ENCODE assay signal across 22 mouse cellular contexts in the genomic region with DNA sequence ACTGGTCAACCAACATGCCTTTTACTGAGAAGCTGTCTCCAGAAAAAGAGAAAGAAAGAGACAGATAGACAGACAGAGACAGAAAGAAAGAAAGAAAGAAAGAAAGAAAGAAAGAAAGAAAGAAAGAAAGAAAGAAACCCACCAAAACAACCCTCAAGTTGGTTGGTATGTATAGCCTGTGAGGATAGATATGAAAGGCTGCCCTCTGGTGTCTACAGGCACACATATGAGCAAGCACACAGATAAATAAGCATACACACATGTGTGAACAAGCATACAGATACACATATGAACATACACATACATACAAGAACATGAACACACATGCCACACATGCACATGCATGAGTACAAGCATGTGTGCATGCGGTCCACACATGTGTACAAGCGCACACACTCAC.
DNase-seq lines count a peak whose midpoint lies in the region; ATAC-seq and TF ChIP-seq lines count a peak whose summit lies in the region.
"Had no signal": no experiment of that assay in that cellular context is flagged by ENCODE, and none has a peak within 500 bp of the region (broad histone marks: within the 10 kb centered on the region; RNA-seq: fewer than 3 reads in every experiment).

No protein-coding gene starts in this region.

- no peak overlapping the region for H3K4me2 ChIP-seq in forebrain, embryonic 14.5 days (ENCODE audit: low read length)
- no peak overlapping the region for H3K4me2 ChIP-seq in forebrain, embryonic 15.5 days (replicated peaks)
- no peak overlapping the region for H3K4me2 ChIP-seq in intestine, postnatal 0 days (replicated peaks; ENCODE audit: low read depth)
- no peak overlapping the region for H3K4me2 ChIP-seq in intestine, embryonic 16.5 days (ENCODE audit: low read depth, low read length)
- H3K4me2 ChIP-seq: heart, embryonic 12.5 days; hindbrain, embryonic 15.5 days; stomach, embryonic 15.5 days had no signal

- intact Hi-C loops in left cerebral cortex, adult 2 months (cut with DNase I), result no loop called here
- intact Hi-C loops in left cerebral cortex, postnatal 4 days (cut with DNase I), result no loop called here

- no peaks in the 10 kb centered on the region for H3K36me3 ChIP-seq in forebrain, embryonic 14.5 days (ENCODE audit: control insufficient read depth, insufficient read depth, low read length)
- H3K36me3 ChIP-seq in forebrain, embryonic 15.5 days, result no peaks in the 10 kb centered on the region
- H3K36me3 ChIP-seq in intestine, postnatal 0 days (ENCODE audit: control insufficient read depth, insufficient read depth), result no peaks in the 10 kb centered on the region
- no peaks in the 10 kb centered on the region for H3K36me3 ChIP-seq in intestine, embryonic 16.5 days (ENCODE audit: control insufficient read depth, insufficient read depth, low read length)
- H3K36me3 ChIP-seq: forebrain, embryonic 10.5 days; G1E; heart, embryonic 12.5 days; hindbrain, embryonic 15.5 days; limb, embryonic 10.5 days; stomach, embryonic 15.5 days had no signal

- ATAC-seq in forebrain, embryonic 14.5 days, result no peak
- no peak for ATAC-seq in forebrain, embryonic 15.5 days (replicated peaks)
- ATAC-seq in intestine, postnatal 0 days, result no peak
- no peak for ATAC-seq in intestine, embryonic 16.5 days
- ATAC-seq: midbrain, embryonic 16.5 days had no signal

- H3K27ac ChIP-seq in forebrain, embryonic 14.5 days (ENCODE audit: low read depth, low read length), result no peak overlapping the region
- H3K27ac ChIP-seq in forebrain, embryonic 15.5 days (replicated peaks), result no peak overlapping the region
- no peak overlapping the region for H3K27ac ChIP-seq in intestine, postnatal 0 days (ENCODE audit: low read depth, low read length)
- H3K27ac ChIP-seq in intestine, embryonic 16.5 days (ENCODE audit: low read length), result no peak overlapping the region
- no peak overlapping the region for H3K27ac ChIP-seq in left cerebral cortex, adult 2 months
- H3K27ac ChIP-seq: forebrain, embryonic 10.5 days; hindbrain, embryonic 15.5 days; limb, embryonic 10.5 days; stomach, embryonic 15.5 days had no signal

- H3K4me3 ChIP-seq in forebrain, embryonic 14.5 days (ENCODE audit: low read depth, low read length), result no peak overlapping the region
- H3K4me3 ChIP-seq in forebrain, embryonic 15.5 days, result no peak overlapping the region
- H3K4me3 ChIP-seq in intestine, postnatal 0 days (ENCODE audit: low read depth, low read length), result no peak overlapping the region
- H3K4me3 ChIP-seq in intestine, embryonic 16.5 days (ENCODE audit: low read length), result no peak overlapping the region
- no peak overlapping the region for H3K4me3 ChIP-seq in left cerebral cortex, adult 2 months
- H3K4me3 ChIP-seq: forebrain, embryonic 10.5 days; heart, embryonic 12.5 days; hindbrain, embryonic 15.5 days; limb, embryonic 10.5 days; stomach, embryonic 15.5 days had no signal

- H3K9me3 ChIP-seq in forebrain, embryonic 14.5 days (replicated peaks; ENCODE audit: control insufficient read depth, low read length), result no peaks in the 10 kb centered on the region
- no peaks in the 10 kb centered on the region for H3K9me3 ChIP-seq in forebrain, embryonic 15.5 days
- H3K9me3 ChIP-seq in intestine, postnatal 0 days (ENCODE audit: control insufficient read depth), result no peaks in the 10 kb centered on the region
- no peaks in the 10 kb centered on the region for H3K9me3 ChIP-seq in intestine, embryonic 16.5 days (ENCODE audit: control insufficient read depth, low read length)
- H3K9me3 ChIP-seq: hindbrain, embryonic 15.5 days; limb, embryonic 10.5 days; stomach, embryonic 15.5 days had no signal

- no peaks in the 10 kb centered on the region for H3K4me1 ChIP-seq in forebrain, embryonic 14.5 days (ENCODE audit: control insufficient read depth, insufficient read depth, low read length)
- H3K4me1 ChIP-seq in forebrain, embryonic 15.5 days, result no peaks in the 10 kb centered on the region
- H3K4me1 ChIP-seq in intestine, postnatal 0 days (replicated peaks; ENCODE audit: control insufficient read depth, insufficient read depth, low read length), result no peaks in the 10 kb centered on the region
- no peaks in the 10 kb centered on the region for H3K4me1 ChIP-seq in intestine, embryonic 16.5 days (ENCODE audit: control insufficient read depth, insufficient read depth, low read length)
- H3K4me1 ChIP-seq: forebrain, embryonic 10.5 days; heart, embryonic 12.5 days; hindbrain, embryonic 15.5 days; stomach, embryonic 15.5 days had no signal

- H3K9ac ChIP-seq in forebrain, embryonic 14.5 days (ENCODE audit: low read length), result no peak overlapping the region
- H3K9ac ChIP-seq in forebrain, embryonic 15.5 days (replicated peaks), result no peak overlapping the region
- no peak overlapping the region for H3K9ac ChIP-seq in intestine, postnatal 0 days (ENCODE audit: low read depth, low read length)
- H3K9ac ChIP-seq in intestine, embryonic 16.5 days (ENCODE audit: low read depth, low read length), result no peak overlapping the region
- H3K9ac ChIP-seq: heart, embryonic 12.5 days; hindbrain, embryonic 15.5 days; stomach, embryonic 15.5 days had no signal

- H3K27me3 ChIP-seq in forebrain, embryonic 14.5 days (replicated peaks; ENCODE audit: control insufficient read depth, insufficient read depth, low read length), result no peaks in the 10 kb centered on the region
- no peaks in the 10 kb centered on the region for H3K27me3 ChIP-seq in forebrain, embryonic 15.5 days
- H3K27me3 ChIP-seq in intestine, postnatal 0 days (replicated peaks; ENCODE audit: control insufficient read depth, insufficient read depth, low read length), result no peaks in the 10 kb centered on the region
- no peaks in the 10 kb centered on the region for H3K27me3 ChIP-seq in intestine, embryonic 16.5 days (replicated peaks; ENCODE audit: control insufficient read depth, insufficient read depth, low read length)
- H3K27me3 ChIP-seq: heart, embryonic 12.5 days; hindbrain, embryonic 15.5 days; stomach, embryonic 15.5 days had no signal

- TF ChIP-seq CTCF in intestine, postnatal 0 days (IDR thresholded peaks at IDR 0.05; ENCODE audit: low read depth), result peak; percentile 46
- peak; percentile 13 for TF ChIP-seq CTCF in left cerebral cortex, adult 2 months (IDR thresholded peaks at IDR 0.05)

- WGBS in forebrain, embryonic 14.5 days, result 100% methylated on average over 2 of the region's 2 CpGs
- 100% methylated on average over 2 of the region's 2 CpGs for WGBS in forebrain, embryonic 15.5 days
- WGBS in intestine, postnatal 0 days, result 94% methylated on average over 2 of the region's 2 CpGs
- 100% methylated on average over 2 of the region's 2 CpGs for WGBS in intestine, embryonic 16.5 days

- peak; percentile 17 for DNase-seq in forebrain, embryonic 14.5 days (ENCODE audit: low spot score)
- no peak for DNase-seq in left cerebral cortex, adult 2 months (ENCODE audit: extremely low spot score in 1 of 2, low spot score in 2 of 2)
- DNase-seq in left cerebral cortex, postnatal 4 days, result no peak
- peak; percentile 13 for DNase-seq in 3T3-L1 (ENCODE audit: low read depth, low spot score)
- no peak for DNase-seq in cerebellum, adult 9-10 months
- DNase-seq: adrenal gland, postnatal 25 days; cerebellum, adult 11-12 months; cerebellum, postnatal 25 days; embryo, embryonic 11 days; gastrocnemius, postnatal 36 days; right cerebral cortex, postnatal 25 days; thymus, adult 2 months had no signal

Comparison
In these comparisons a context has a peak if more than half of its experiments do, and no peak if none do; other contexts are left out.
1. DNase-seq: peak in forebrain, embryonic 14.5 days (single experiment) and 3T3-L1 (single experiment); none in left cerebral cortex, adult 2 months (0 of 2), left cerebral cortex, postnatal 4 days (single experiment) and cerebellum, adult 9-10 months (single experiment).